Mouse (Mus musculus): ENCODE data around the gene Cops8. TPM values are rescaled to one million over a fixed set of nuclear protein-coding genes. Genes with fewer than 3 reads are reported as not detected.

Gene Cops8
- 35.5 and 75.2 TPM in 2 replicates for polyA plus RNA-seq (2012; rRNA removed; ENCODE audit: low replicate concordance)

GRCm38 (mm10) chr1:90602759-90603560 lies at the start of gene Cops8:
Cops8 (plus strand) TSS chr1:90602981.

Other genes with a start within 250 kb of the Cops8 start
- gene Col6a3, start 241.0 kb downstream of the Cops8 start, polyA plus RNA-seq (2012; rRNA removed; ENCODE audit: low replicate concordance) = 93.2 and 94.9 TPM in 2 replicates

Measured in mammary gland, adult 2 months (tissue).